Mouse (Mus musculus) heart, postnatal 36 days (tissue): ENCODE results near the gene H2-Ab1. TPM values are rescaled to one million over a fixed set of nuclear protein-coding genes. Genes with fewer than 3 reads are reported as not detected.
"Not testable (repeated sequence)": the region's sequence is repeated elsewhere in the genome, so short reads cannot be mapped to it uniquely, and the experiment has no call there.

Experiments used
- DNase-seq, 2 experiments: peaks; one replicate each; pipeline ENCODE4 v3.0.0; 2021 to 2022
- intact Hi-C: fragments of 180-260 bp; cut with DNase I; formaldehyde crosslinking; loops from one replicate; pipeline ENCODE4 v1.15.1; 2025
- total RNA-seq, 2 experiments: library from RNA; stranded (reverse); gene quantifications; 2 replicates each; pipeline ENCODE4 v1.2.3; 2021

Gene H2-Ab1
- total RNA-seq = 10 to 100 TPM; 14.8 to 32.7 TPM

GRCm38 (mm10) chr17:34257594-34258375 is at the start of gene H2-Ab1:
Gene H2-Ab1, plus strand, starts transcription at chr17:34257689.
- intact Hi-C loops = no loop called here
- DNase-seq = peak; percentile 75 to 88

- intact Hi-C loops = loop anchor here (2.0 kb wide), 1 partner anchor 33 kb away; no protein-coding TSS in a partner anchor
- no peak for DNase-seq
These were observed 49.6 kb upstream of the H2-Ab1 start for GRCm38 (mm10) chr17:34207866-34208265.

GRCm38 (mm10) chr17:34208421-34208820 is 49.1 kb upstream of the H2-Ab1 start:
- no peak for DNase-seq
- intact Hi-C loops = no loop called here

- intact Hi-C loops = no loop called here
- no peak for DNase-seq
These were observed 47.8 kb upstream of the H2-Ab1 start for GRCm38 (mm10) chr17:34209680-34210079.

GRCm38 (mm10) chr17:34210599-34210998 is 46.9 kb upstream of the H2-Ab1 start:
- no peak for DNase-seq
- intact Hi-C loops = no loop called here

- no peak for DNase-seq
- intact Hi-C loops = no loop called here
These were observed 45.6 kb upstream of the H2-Ab1 start for GRCm38 (mm10) chr17:34211746-34212365.

GRCm38 (mm10) chr17:34213936-34214335 is 43.6 kb upstream of the H2-Ab1 start:
- intact Hi-C loops = no loop called here
- DNase-seq = no peak

- no peak for DNase-seq
- intact Hi-C loops = no loop called here
These were observed 42.3 kb upstream of the H2-Ab1 start for GRCm38 (mm10) chr17:34215176-34215575.

- no peak for DNase-seq
- intact Hi-C loops = no loop called here
These were observed 40.1 kb upstream of the H2-Ab1 start for GRCm38 (mm10) chr17:34217216-34217928.

GRCm38 (mm10) chr17:34217986-34218385 is 39.5 kb upstream of the H2-Ab1 start:
- no peak for DNase-seq
- intact Hi-C loops = no loop called here

- intact Hi-C loops = no loop called here
- DNase-seq = peak; percentile 76 to 77
These were observed 38.8 kb upstream of the H2-Ab1 start for GRCm38 (mm10) chr17:34218675-34219074.

GRCm38 (mm10) chr17:34219096-34219495 is 38.4 kb upstream of the H2-Ab1 start:
- intact Hi-C loops = not testable (repeated sequence)
- DNase-seq = peak in 1 of 2 experiments; percentile 76

- DNase-seq, intact Hi-C loops: not testable (repeated sequence)
These were observed 37.7 kb upstream of the H2-Ab1 start for GRCm38 (mm10) chr17:34219801-34220200.

GRCm38 (mm10) chr17:34220401-34220800 is 37.1 kb upstream of the H2-Ab1 start:
- DNase-seq, intact Hi-C loops: not testable (repeated sequence)

- no peak for DNase-seq
- intact Hi-C loops = no loop called here
These were observed 32.7 kb upstream of the H2-Ab1 start for GRCm38 (mm10) chr17:34224816-34225215.

- no peak for DNase-seq
- intact Hi-C loops = no loop called here
These were observed 32.1 kb upstream of the H2-Ab1 start for GRCm38 (mm10) chr17:34225426-34225825.

GRCm38 (mm10) chr17:34225911-34226310 is 31.6 kb upstream of the H2-Ab1 start:
- DNase-seq, intact Hi-C loops: not testable (repeated sequence)

- DNase-seq, intact Hi-C loops: not testable (repeated sequence)
These were observed 26.5 kb upstream of the H2-Ab1 start for GRCm38 (mm10) chr17:34230971-34231370.

GRCm38 (mm10) chr17:34232021-34232420 is 25.5 kb upstream of the H2-Ab1 start:
- intact Hi-C loops, DNase-seq: not testable (repeated sequence)

- peak; percentile 82 to 83 for DNase-seq
- intact Hi-C loops = loop anchor here (1.0 to 5.0 kb wide), 5 partner anchors 31 to 158 kb away; partner anchors contain the start of genes Psmb9 and Tap1
These were observed 22.6 kb upstream of the H2-Ab1 start for GRCm38 (mm10) chr17:34234926-34235325.

GRCm38 (mm10) chr17:34236691-34237090 is 20.8 kb upstream of the H2-Ab1 start:
- intact Hi-C loops = loop anchor here (5.0 kb wide), 3 partner anchors 49 to 159 kb away; partner anchors contain the start of genes Psmb9 and Tap1
- DNase-seq = no peak
